Mouse (Mus musculus) G1E (cell line): Measurements from ENCODE around the gene Camta1. TPM values are rescaled to one million over a fixed set of nuclear protein-coding genes. Genes with fewer than 3 reads are reported as not detected.

ENCODE experiments used
- ATAC-seq: 2 replicates; pipeline ENCODE4 v1.8.0; 2016; ENCODE audit warnings: mild to moderate bottlenecking; ENCODE audit not compliant: insufficient number of reproducible peaks, poor library complexity, low FRiP score, severe bottlenecking; ENCODE audit errors: extremely low read depth
- DNase-seq: peaks from one replicate; pipeline ENCODE4 v3.0.0; 2012; ENCODE audit warnings: low spot score
- H3K27me3 ChIP-seq: 2 replicates; pipeline ENCODE4 v1.6.1; 2012; ENCODE audit warnings: mild to moderate bottlenecking, low read length, inconsistent platforms; ENCODE audit not compliant: insufficient read depth
- H3K36me3 ChIP-seq: replicated peaks from 2 replicates; pipeline ENCODE3; 2012; ENCODE audit warnings: mild to moderate bottlenecking, inconsistent platforms
- H3K4me1 ChIP-seq: 2 replicates; pipeline ENCODE4 v1.6.1; 2012; ENCODE audit warnings: low read depth, low read length, inconsistent platforms, mixed read lengths; ENCODE audit not compliant: insufficient read depth
- H3K4me3 ChIP-seq: 2 replicates; pipeline ENCODE4 v1.5.1; 2012; ENCODE audit warnings: low read depth, mild to moderate bottlenecking, inconsistent platforms, low read length, moderate library complexity, mixed read lengths
- H3K9me3 ChIP-seq: replicated peaks from 2 replicates; pipeline ENCODE4 v1.6.1; 2012; ENCODE audit warnings: inconsistent platforms
- CTCF ChIP-seq: IDR thresholded peaks from 2 replicates; pipeline ENCODE4 v1.5.1; 2012; ENCODE audit warnings: low read depth, low read length, inconsistent platforms, mixed read lengths
- GATA1 ChIP-seq: IDR thresholded peaks from 2 replicates; pipeline ENCODE4 v1.6.1; 2012; ENCODE audit warnings: borderline replicate concordance, low read length, inconsistent platforms, mixed read lengths
- GATA2 ChIP-seq: IDR thresholded peaks from 2 replicates; pipeline ENCODE4 v1.6.1; 2012; ENCODE audit warnings: low read depth, low read length, inconsistent platforms, borderline replicate concordance
- POLR2AphosphoS5 ChIP-seq: IDR thresholded peaks from 2 replicates; pipeline ENCODE4 v1.6.1; 2012; ENCODE audit warnings: low read depth, low read length, inconsistent platforms; ENCODE audit not compliant: insufficient replicate concordance
- TAL1 ChIP-seq: conservative IDR thresholded peaks from 2 replicates; pipeline ENCODE4 v1.6.1; 2012; ENCODE audit warnings: low read depth, low read length, inconsistent platforms, mixed read lengths
- polyA plus RNA-seq: library from polyadenylated mRNA; stranded (reverse); fragments of >175 nt; gene quantifications from 2 replicates; pipeline ENCODE4 v1.2.3, GENCODE M21; 2012
- total RNA-seq, 2 experiments: library from RNA; stranded (forward) in 1 of 2; stranded (reverse) in 1 of 2; fragments of 200-1000 nt in 1 of 2; fragments of >200 nt in 1 of 2; fragmentation: Nextera tagmentation in 1 of 2; gene quantifications; 2 replicates each; pipeline ENCODE4 v1.2.3; 2014 to 2017

The Camta1 gene
- total and polyA plus RNA-seq, 3 experiments: 10.8 to 113 (median 25.7) TPM

- TF ChIP-seq GATA2 (no peak), TAL1 (no peak), POLR2AphosphoS5 (no peak), GATA1 (no peak), CTCF (no peak)
- no peak for DNase-seq
- no peaks in the 10 kb centered on the region for H3K4me1 ChIP-seq
- H3K27me3 ChIP-seq: no peaks in the 10 kb centered on the region
- H3K4me3 ChIP-seq: no peak overlapping the region
- ATAC-seq: no peak
- H3K9me3 ChIP-seq: peaks cover 63% of the 10 kb centered on the region
- H3K36me3 ChIP-seq: no peaks in the 10 kb centered on the region
Observed at GRCm38 (mm10) chr4:151103646-151104045, 758.0 kb downstream of the Camta1 start.

DNA sequence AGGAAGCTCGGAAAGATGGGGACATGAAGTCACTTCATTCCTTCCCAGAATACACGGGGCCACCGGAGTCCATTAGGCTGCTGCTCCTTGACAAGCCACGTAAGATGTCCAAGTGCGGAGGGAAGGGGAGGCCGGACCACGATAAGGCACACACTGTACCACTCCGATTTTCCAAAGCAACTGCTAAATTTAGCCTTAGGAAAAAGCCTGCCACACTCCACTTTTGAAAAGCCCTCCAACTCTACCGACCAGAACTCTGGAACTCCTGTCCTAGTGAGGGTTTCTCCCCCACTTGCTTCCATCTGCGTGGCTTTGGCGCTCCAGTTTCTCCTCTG lies 764.6 kb downstream of the Camta1 start:
- TF ChIP-seq POLR2AphosphoS5: no peak
- TF ChIP-seq GATA2: no peak
- no peak for TF ChIP-seq GATA1
- TF ChIP-seq TAL1: no peak
- TF ChIP-seq CTCF: no peak
- no peak for DNase-seq
- ATAC-seq: no peak
- Histone ChIP-seq H3K36me3 (no peaks in the 10 kb centered on the region), H3K27me3 (no peaks in the 10 kb centered on the region), H3K4me1 (no peaks in the 10 kb centered on the region), H3K9me3 (peaks cover 67% of the 10 kb centered on the region), H3K4me3 (no peak overlapping the region)

- H3K4me3 ChIP-seq: no peak overlapping the region
- H3K27me3 ChIP-seq: no peaks in the 10 kb centered on the region
- H3K9me3 ChIP-seq: peaks cover 62% of the 10 kb centered on the region
- H3K4me1 ChIP-seq: no peaks in the 10 kb centered on the region
- no peaks in the 10 kb centered on the region for H3K36me3 ChIP-seq
- ATAC-seq: no peak
- TF ChIP-seq GATA2 (no peak), GATA1 (no peak), TAL1 (no peak), POLR2AphosphoS5 (no peak), CTCF (no peak)
- DNase-seq: no peak
Observed at GRCm38 (mm10) chr4:151096334-151097103, 765.2 kb downstream of the Camta1 start.

DNA sequence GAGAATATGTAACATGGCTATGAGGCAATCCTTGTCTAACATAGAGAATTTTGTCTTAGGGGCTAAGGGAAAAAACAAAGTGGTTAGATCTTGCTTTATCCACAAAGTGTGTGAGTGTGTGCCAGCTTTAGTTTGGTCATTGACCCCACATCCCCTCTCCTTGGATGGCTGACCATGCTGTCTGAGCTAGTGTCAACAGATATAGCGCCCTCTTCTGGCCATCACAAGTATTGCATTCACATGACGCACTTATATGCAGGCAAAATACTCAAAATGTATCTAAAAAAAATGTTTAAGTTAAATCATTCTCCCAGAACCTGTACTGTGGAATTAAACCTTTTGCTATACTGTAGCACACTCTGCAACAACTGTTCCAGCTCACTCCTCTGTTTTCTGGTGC lies 766.5 kb downstream of the Camta1 start:
- TF ChIP-seq TAL1 (no peak), CTCF (no peak), GATA2 (no peak), POLR2AphosphoS5 (no peak), GATA1 (no peak)
- H3K36me3 ChIP-seq: no peaks in the 10 kb centered on the region
- no peaks in the 10 kb centered on the region for H3K4me1 ChIP-seq
- H3K4me3 ChIP-seq: no peak overlapping the region
- ATAC-seq: no peak
- DNase-seq: no peak
- H3K27me3 ChIP-seq: no peaks in the 10 kb centered on the region
- H3K9me3 ChIP-seq: peaks cover 59% of the 10 kb centered on the region

DNA sequence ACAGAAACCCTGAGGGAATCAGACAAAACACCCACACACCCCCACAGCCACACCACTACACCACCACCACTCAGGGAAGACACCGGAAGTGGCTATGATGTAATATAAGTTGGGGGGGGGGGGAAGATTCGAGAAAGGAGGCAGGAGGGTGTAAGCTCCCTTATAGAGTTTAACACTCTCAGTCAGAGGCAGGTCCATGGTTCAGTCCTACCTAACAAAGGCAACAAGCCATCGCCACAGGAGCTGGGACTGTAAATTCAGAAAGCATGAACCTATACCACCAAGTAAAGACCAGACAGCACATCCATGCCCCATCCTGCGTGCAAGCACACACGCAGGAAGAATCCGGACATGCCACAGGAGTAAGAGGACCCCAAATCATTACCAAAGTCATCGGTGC lies 772.4 kb downstream of the Camta1 start, which contains the start of gene Gm13090:
Gene Gm13090, plus strand, starts transcription at position 301 of the 400 bp plus-strand sequence.
- ATAC-seq: no peak
- no peaks in the 10 kb centered on the region for H3K27me3 ChIP-seq

GRCm38 (mm10) chr4:151088819-151089218 lies 772.9 kb downstream of the Camta1 start:
- Histone ChIP-seq H3K9me3 (peaks cover 58% of the 10 kb centered on the region), H3K4me3 (no peak overlapping the region), H3K4me1 (no peaks in the 10 kb centered on the region), H3K27me3 (no peaks in the 10 kb centered on the region), H3K36me3 (no peaks in the 10 kb centered on the region)
- no peak for DNase-seq
- no peak for TF ChIP-seq GATA2
- no peak for TF ChIP-seq GATA1
- TF ChIP-seq POLR2AphosphoS5: no peak
- no peak for TF ChIP-seq CTCF
- no peak for TF ChIP-seq TAL1
- ATAC-seq: no peak

More for the DNA sequence above, 772.4 kb downstream of the Camta1 start, which contains the start of gene Gm13090:
- no peak for TF ChIP-seq GATA1
- no peak for TF ChIP-seq CTCF
- no peak for TF ChIP-seq POLR2AphosphoS5
- TF ChIP-seq TAL1: no peak
- TF ChIP-seq GATA2: no peak
- peaks cover 57% of the 10 kb centered on the region for H3K9me3 ChIP-seq
- no peaks in the 10 kb centered on the region for H3K4me1 ChIP-seq
- no peaks in the 10 kb centered on the region for H3K36me3 ChIP-seq
- no peak for DNase-seq
- no peak within 1 kb of the TSS for H3K4me3 ChIP-seq
